Mouse (Mus musculus): ENCODE measurements around the gene Vwa5b2. TPM values are rescaled to one million over a fixed set of nuclear protein-coding genes. Genes with fewer than 3 reads are reported as not detected.

Gene Vwa5b2
- total RNA-seq (2021) = 1.5 TPM in 1 of 2 replicates, not detected in the other
- long read RNA-seq, partial matches to known transcripts = 0 of 1 reads
- long read RNA-seq, other reads (novel, unspliced or antisense) = 1 of 1 reads

GRCm38 (mm10) chr16:20589366-20589938, at the start of gene Vwa5b2:
Vwa5b2 (plus strand) TSS chr16:20589471.
- DNase-seq = no peak

DNA sequence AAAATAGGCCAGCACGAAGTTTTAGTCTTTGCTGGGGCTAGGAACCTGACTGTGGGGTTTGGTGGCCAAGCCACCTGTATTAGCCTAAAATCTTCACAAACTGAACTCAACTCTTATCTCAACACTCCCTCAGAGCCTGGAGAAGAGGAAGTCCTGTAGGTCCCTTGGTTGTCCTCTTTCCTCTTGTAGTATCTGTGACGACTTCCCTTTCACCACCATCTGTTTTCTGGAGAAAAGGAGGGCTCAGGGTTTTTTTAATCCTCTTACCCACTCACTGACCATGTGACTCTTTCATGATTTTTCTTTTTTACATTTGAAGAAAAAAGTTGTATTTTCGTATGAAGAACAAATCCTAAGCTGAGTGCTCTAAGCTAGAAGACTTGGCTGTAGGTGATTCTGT, 49.6 kb upstream of the Vwa5b2 start:
- DNase-seq = no peak

DNA sequence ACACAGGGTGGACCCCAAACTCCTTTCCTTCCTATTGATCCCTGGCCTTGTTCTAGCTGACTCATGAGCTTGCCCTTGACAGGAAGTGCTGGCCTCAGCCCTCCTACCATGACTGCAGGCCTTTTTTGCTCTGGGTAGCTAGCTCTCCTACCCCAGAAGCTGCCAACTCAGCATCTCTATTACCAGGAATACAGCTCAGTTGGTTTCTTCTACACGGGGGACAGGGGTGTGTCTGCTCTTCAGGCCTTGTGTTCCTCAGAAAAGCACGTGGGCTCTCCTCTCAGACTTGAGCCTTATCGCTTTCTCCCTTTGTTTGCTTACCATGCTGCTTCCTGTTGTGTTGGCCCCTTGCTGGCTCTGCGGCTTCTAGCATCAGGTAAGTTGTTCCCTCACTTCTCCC, 48.8 kb upstream of the Vwa5b2 start:
- no peak for DNase-seq

GRCm38 (mm10) chr16:20545696-20546095, 43.6 kb upstream of the Vwa5b2 start:
- DNase-seq = no peak

- DNase-seq = no peak
These were observed 41.8 kb upstream of the Vwa5b2 start for GRCm38 (mm10) chr16:20547423-20547822.

DNA sequence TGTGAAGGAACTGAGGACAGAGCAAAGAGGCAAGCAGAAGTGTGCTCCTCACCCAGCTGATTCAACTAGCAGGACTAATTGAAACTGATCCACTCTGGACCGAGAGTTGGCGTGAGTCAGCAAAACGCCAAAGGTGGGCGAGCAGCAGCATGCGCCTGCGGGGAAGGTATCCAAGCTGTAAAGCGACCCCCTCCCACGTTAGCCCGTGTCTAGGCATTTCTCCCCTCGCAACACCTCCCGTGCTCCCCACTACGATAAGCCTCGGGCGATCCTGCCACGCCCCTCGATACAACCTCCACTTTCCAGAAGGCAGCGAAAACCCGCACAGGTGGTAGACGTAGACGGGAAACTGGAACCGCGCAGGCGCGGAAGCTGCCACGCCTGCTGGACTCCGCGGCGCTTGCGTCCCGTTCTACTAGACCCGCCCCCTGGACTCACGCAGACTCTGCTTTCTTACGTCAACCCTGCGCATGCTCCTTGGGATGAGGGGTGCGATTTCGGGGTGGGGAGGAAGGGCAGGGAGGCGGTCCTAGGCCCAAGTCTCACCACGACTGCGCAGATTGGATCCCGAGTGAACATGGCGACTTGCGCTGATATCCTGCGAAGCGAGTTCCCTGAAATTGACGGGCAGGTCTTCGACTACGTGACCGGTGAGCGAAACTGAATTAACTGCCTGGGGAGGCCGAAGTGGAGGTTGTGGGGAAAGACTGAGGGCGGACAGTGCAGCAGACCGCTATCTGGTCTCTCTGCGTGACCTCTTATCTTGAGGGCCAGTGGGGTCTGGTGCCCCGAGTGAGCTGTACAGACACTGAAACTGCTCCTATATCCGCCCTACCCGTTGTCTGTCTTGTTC, 40.9 kb upstream of the Vwa5b2 start, which contains the start of gene Abcf3:
Gene Abcf3 (plus strand): TSS at position 482 of the 853 bp plus-strand sequence.
- peak; percentile 97 for DNase-seq

GRCm38 (mm10) chr16:20549161-20549560, 40.1 kb upstream of the Vwa5b2 start:
- DNase-seq = no peak

DNA sequence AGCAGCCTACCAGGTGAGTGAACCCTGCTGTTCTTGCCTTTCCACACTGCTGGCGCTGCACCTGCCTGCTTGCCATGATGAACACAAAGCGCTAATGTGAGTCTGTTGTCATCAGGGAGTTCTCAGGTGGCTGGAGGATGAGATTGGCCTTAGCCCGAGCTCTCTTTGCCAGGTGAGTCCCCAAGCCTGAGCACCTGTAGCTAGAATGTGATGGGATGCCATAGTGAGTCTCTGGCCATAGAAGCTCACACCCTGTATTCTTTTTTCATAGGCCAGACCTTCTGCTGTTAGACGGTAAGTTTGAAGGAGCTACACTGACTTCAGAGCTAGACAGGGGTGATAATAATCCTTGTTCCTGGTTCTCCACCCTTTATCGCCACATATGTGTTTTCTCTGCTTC, 37.6 kb upstream of the Vwa5b2 start:
- no peak for DNase-seq

- no peak for DNase-seq
These were observed 36.7 kb upstream of the Vwa5b2 start for GRCm38 (mm10) chr16:20552594-20552993.

GRCm38 (mm10) chr16:20555000-20555399, 34.3 kb upstream of the Vwa5b2 start:
- DNase-seq = no peak

- no peak for DNase-seq
These were observed 31.9 kb upstream of the Vwa5b2 start for GRCm38 (mm10) chr16:20557381-20557780.

GRCm38 (mm10) chr16:20565075-20565474, 24.2 kb upstream of the Vwa5b2 start:
- no peak for DNase-seq

- DNase-seq = peak; percentile 36
These were observed 838 bp downstream of the Vwa5b2 start for GRCm38 (mm10) chr16:20589939-20590679.

- DNase-seq = no peak
These were observed 1.4 kb downstream of the Vwa5b2 start for GRCm38 (mm10) chr16:20590680-20591038.

- DNase-seq = no peak
These were observed 1.9 kb downstream of the Vwa5b2 start for GRCm38 (mm10) chr16:20591076-20591705.

GRCm38 (mm10) chr16:20595060-20595673, 5.9 kb downstream of the Vwa5b2 start:
- DNase-seq = no peak

DNA sequence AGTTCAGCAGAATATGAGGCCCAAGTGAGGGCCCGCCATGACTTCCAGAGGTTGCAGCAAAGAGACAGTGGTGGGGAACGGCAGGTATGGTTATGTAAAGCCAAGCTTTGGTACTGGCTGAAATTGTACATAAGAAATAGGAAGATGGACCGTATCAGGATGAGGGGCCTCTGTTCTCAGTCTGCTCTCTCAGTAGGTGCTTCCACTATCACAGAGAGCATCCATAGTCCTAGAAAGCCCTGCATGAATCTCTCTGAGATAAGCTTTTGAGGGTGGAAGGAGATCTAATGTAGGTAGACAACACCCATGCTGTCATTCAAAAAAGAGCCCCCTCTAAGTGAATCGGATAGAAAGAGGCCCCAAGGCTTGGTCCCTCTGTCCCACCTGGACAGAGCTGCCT, 6.5 kb downstream of the Vwa5b2 start:
- DNase-seq = no peak

- no peak for DNase-seq
These were observed 7.6 kb downstream of the Vwa5b2 start for GRCm38 (mm10) chr16:20596687-20597441.

- no peak for DNase-seq
These were observed 11.2 kb downstream of the Vwa5b2 start for GRCm38 (mm10) chr16:20600511-20600910.

- DNase-seq = no peak
These were observed 15.4 kb downstream of the Vwa5b2 start for GRCm38 (mm10) chr16:20604705-20605104.
